Mouse (Mus musculus): Measurements from ENCODE around the gene Isg15.

Isg15 gene

DNA sequence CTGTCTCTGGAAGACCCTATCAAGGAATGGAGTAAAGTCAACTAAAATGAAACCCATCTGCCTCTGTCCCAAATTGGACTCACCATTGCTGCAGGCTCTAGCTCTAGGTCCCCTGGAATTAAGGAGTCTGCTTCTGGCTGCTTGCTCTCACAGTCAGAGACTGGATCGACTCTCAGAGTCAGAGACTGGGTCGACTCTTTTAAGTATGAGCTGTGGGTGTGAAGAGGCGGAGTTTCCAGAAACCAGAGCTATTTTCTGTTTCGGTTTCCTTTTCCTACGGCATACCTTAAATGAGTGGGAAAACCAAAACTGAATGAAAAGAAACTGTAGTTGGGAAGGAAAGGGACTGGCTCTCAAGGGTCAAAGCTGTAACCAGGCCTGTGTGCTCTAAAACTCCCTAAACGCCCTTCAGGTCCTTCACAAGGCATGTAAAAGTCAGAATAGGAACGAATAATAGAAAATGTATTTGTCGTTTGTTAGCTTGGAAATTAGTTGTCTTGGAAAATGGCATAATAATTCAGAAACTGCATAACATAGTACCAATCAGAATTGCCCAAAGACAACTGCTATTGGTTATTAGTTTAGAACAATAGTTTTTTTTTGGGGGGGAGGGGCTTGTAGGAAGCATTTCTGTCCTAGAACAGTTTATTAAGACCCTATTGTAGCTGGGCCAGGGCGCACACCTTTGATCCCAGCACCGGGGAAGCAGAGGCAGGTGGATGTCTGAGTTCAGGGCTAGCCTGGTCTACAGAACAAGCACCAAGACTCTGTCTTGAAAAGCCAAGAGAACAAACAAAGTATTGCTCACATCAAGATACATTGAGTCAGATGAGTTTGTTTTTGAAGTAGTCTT is at the start of gene Isg15:
Gene Isg15, minus strand, starts transcription at position 196 of the 853 bp plus-strand sequence.
- peak; percentile 42 for DNase-seq (ENCODE audit: low spot score)

GRCm38 (mm10) chr4:156249567-156249966 is 48.9 kb upstream of the Isg15 start:
- no peak for DNase-seq (ENCODE audit: low spot score)

- no peak for DNase-seq (ENCODE audit: low spot score)
Observed at GRCm38 (mm10) chr4:156236651-156237447, 36.2 kb upstream of the Isg15 start.

- peak; percentile 84 for DNase-seq (ENCODE audit: low spot score)
Observed at GRCm38 (mm10) chr4:156235808-156236533, 35.4 kb upstream of the Isg15 start, which contains the start of gene Noc2l. Gene Noc2l (plus strand): TSS chr4:156236010.

GRCm38 (mm10) chr4:156235360-156235770 is 34.7 kb upstream of the Isg15 start:
- DNase-seq (ENCODE audit: low spot score), result no peak

DNA sequence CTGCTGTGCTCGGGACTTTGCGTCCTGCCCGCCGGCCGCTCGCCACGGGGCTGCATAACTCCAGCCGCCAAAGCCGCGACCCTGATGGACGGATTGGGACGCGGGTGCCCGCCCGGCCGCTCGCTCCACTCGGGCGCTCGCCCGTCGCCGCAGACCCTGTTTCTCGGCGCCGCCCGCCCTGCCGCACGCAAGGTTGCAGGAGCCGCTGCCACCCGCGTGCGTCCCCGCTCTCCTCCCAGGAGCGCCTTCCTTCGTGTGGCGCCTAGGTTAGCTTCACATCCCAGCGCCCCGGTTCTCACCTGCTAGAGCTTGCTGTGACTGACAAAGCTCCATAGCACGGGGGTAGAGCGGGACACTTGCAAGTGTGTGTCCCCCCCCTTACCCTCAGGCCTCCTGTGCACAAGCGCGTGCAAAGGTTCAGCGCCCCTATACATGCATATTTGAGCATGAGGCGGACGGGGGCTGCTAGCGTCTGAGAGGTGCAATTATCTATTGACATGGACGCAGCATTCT is 34.1 kb upstream of the Isg15 start, which contains the start of gene Plekhn1:
Gene Plekhn1, minus strand, starts transcription at position 157 of the 513 bp plus-strand sequence.
- peak; percentile 41 for DNase-seq (ENCODE audit: low spot score)

DNA sequence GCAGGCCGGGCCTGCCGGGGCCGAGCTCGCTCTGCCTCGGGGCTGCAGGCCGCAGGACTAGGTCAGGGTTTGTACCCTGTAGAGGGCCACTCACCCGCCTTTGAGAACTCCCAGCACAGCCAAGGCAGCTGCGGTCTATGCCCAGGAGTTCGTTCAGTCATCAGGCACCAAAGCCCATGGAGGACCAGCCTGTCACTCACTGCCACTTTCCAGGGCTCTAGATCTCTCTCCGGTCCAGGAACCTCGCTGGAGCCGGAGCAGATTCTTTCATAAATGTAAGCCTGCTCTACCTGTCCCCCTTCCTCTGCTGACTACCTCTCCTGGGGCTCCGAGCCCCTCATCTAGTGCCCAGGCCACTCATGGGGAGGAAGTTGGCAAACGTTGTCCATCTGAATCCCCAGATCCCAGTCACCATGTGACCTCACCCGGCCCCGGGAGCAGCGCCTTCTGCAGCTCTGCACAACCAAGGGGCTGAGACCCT is 33.4 kb upstream of the Isg15 start:
- no peak for DNase-seq (ENCODE audit: low spot score)

DNA sequence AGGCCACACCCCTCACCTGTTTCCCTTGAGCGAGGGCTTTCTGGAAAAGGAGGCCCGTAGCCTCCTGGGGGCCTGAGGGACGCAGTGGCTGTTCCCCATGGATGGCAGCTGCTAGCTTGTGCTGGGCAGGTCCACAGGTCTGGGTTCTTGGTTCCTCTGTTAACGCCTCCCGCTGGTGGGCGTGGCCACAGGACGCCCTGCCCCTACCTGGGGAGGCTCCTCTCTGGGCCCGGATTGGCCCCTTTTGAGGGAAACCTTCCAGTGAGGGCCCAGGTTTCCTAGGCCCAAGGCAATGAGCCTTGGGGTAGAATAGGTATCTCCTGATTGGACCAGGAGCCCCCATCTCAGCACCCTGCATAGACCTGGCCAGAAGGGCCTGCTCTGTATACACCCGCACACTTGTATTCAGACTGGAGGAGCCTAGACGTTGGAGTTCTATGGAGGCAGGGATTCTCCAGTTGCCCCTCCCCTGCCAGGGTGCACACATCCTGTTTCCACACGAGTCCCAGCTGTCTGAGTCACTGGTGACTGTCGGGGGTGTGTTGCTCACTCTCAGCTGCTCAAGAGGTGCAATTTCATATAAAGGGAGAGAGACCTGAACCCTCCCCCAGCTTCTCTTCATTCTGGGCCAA is 27.9 kb upstream of the Isg15 start:
- no peak for DNase-seq (ENCODE audit: low spot score)

DNA sequence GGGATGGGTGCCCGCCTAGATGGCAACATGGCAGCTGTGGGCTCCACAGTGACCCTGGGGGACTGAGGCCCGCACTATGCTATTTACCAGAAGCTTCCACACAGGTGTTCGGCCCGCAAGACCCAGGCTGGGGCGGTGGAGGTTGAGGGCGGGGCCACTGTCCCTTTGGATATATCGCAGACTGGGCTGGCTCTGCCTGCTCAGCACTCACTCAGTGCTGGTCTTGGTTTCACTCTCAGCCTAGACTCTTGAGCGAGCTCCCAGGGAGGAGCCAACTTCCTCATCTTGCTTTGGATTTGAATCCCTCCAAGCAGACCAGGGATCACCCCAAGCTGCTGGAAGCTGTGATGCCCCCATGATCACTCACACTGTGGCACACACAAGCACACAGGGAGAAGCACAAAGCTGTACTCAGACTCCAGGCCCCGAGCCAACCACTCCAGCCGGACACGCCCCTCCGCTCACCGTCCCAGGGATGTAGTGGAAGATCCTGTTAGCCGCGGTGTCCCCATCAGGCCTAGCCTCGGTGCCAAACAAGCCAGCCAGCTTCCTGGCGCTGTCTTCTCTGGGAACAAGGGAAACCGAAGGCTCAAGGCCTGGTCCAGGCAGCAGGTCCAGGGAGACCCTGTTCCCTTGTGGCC is 27.3 kb upstream of the Isg15 start:
- DNase-seq (ENCODE audit: low spot score), result no peak

- DNase-seq (ENCODE audit: low spot score), result no peak
Observed at GRCm38 (mm10) chr4:156224276-156224675, 23.7 kb upstream of the Isg15 start.

- DNase-seq (ENCODE audit: low spot score), result no peak
Observed at GRCm38 (mm10) chr4:156219936-156220335, 19.3 kb upstream of the Isg15 start.

GRCm38 (mm10) chr4:156217838-156218237 is 17.2 kb upstream of the Isg15 start:
- no peak for DNase-seq (ENCODE audit: low spot score)

GRCm38 (mm10) chr4:156217022-156217669 is 16.5 kb upstream of the Isg15 start:
- DNase-seq (ENCODE audit: low spot score), result no peak

- no peak for DNase-seq (ENCODE audit: low spot score)
Observed at GRCm38 (mm10) chr4:156216196-156216595, 15.6 kb upstream of the Isg15 start.

GRCm38 (mm10) chr4:156215649-156216048 is 15.0 kb upstream of the Isg15 start, which contains the start of gene Perm1:
Gene Perm1 (plus strand): TSS chr4:156215868.
- DNase-seq (ENCODE audit: low spot score), result peak; percentile 74

DNA sequence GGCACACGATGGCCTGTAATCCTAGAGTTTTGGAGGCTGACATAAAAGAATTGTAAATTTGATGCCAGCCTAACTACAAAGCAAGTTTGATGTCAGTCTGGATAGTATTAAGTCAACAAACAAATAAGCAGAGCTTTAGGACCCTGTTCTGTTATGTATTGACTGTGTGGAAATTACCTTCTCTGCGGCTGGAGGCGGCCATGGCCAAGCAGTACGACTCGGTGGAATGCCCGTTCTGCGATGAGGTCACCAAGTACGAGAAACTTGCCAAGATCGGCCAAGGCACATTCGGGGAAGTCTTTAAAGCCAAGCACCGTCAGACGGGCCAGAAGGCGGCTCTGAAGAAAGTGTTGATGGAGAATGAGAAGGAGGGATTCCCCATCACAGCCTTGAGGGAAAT is 12.5 kb upstream of the Isg15 start:
- DNase-seq (ENCODE audit: low spot score), result no peak

GRCm38 (mm10) chr4:156209963-156210635 is 9.5 kb upstream of the Isg15 start:
- no peak for DNase-seq (ENCODE audit: low spot score)

- DNase-seq (ENCODE audit: low spot score), result no peak
Observed at GRCm38 (mm10) chr4:156208872-156209271, 8.3 kb upstream of the Isg15 start.

DNA sequence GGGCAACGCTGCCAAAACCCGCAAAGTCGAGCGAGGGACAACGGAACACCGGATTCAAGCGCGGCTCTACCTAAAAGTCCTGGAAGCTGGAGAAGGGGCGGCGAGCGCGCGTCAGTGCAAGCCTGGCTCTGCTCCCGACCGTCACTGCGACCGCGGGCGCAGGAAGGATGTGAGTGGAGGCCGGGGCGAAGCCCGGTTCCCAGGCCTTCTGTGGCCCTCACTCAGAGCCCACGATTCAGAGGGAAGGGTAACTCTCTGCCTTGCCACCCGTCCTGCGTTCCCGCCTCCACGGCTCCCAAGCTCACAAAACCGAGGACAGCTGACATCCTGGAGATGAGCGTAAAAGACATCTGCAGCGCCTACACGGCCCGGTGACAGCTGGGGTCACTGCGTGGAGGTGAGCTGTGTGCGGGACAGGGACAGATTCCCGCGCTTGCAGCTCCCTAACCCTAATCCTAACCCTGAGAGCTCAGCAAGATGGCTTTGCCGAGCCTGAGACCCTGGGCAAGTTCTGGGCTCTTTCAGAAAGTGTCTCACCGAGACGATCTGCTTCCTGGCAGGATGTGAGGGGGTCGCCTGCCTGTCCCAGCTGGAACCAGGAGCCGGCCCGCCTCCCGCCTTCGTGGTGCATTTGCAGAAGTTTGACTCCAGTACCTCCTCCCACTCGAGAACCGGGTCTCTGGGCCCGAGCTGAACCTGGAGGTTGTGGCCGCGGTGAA is 3.0 kb upstream of the Isg15 start:
- no peak for DNase-seq (ENCODE audit: low spot score)
